8 mouse cellular contexts compared by ENCODE assay signal in the genomic region with DNA sequence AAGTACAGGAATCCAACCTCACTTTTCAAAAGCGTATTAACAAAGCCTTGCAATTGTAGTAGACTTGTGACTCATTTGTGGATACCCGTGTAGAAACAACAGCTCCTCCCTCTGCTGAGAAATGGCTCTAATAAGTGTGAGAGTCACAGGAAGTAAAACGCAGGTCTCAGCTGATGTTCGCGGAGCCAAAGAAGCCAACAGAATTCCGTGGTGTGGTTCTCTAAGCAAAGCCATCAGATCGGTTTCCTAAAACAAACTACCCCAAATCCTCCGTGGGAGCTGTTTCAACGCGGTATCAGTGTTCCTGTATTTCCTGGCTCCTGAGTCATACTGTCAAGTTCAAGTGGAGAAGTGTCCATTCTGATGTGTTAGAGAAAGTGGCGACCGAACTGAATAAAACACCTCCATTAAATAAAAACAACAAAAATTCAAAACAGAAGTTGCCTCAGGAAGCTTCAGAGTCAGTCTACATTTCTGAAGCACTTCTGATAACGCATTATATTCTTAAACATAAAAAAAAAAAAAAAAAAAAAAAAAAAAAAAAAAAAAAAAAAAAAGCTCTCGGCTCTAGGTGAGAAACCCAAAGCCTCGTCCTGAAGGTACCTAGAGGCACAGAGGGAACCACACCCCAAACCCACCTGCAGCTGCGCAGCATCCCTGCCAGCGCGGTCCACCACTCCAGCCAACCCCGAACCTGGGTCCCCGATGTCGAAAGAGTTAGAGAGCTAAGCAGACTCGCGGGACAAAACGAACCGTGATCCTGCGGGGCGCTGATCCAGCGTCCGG. TPM values are rescaled to one million over a fixed set of nuclear protein-coding genes. Genes with fewer than 3 reads are reported as not detected.
DNase-seq lines count a peak whose midpoint lies in the region; ATAC-seq and TF ChIP-seq lines count a peak whose summit lies in the region.

No protein-coding gene starts in this region.

- peak overlapping the region; percentile 84 for H3ac ChIP-seq in C2C12 (ENCODE audit: control insufficient read depth, insufficient read length, low read depth)

- peak overlapping the region; percentile 61 for H3K9ac ChIP-seq in heart, embryonic 14.5 days (ENCODE audit: low read length)
- peak overlapping the region; percentile 80 for H3K9ac ChIP-seq in liver, embryonic 16.5 days (ENCODE audit: low read depth, low read length)

- H3K79me2 ChIP-seq in C2C12 (ENCODE audit: control insufficient read depth, insufficient read depth), result no peaks in the 10 kb centered on the region

- DNase-seq in cerebellum, postnatal 14 days, result peak; percentile 5 to 20
- DNase-seq in cerebellum, adult 9-10 months, result no peak
- DNase-seq in retina, embryonic 14.5 days (ENCODE audit: low spot score), result peak; percentile 30

- no peaks in the 10 kb centered on the region for H3K9me3 ChIP-seq in heart, embryonic 14.5 days (ENCODE audit: control insufficient read depth, low read length)
- H3K9me3 ChIP-seq in liver, embryonic 16.5 days (replicated peaks; ENCODE audit: control insufficient read depth, low read length), result no peaks in the 10 kb centered on the region

- H3K4me3 ChIP-seq in C2C12 (ENCODE audit: insufficient read depth, poor library complexity, severe bottlenecking), result peak overlapping the region; percentile 50
- peak overlapping the region; percentile 56 to 84 for H3K4me3 ChIP-seq in heart, embryonic 14.5 days (ENCODE audit: control insufficient read depth in 1 of 2, insufficient read depth in 1 of 2, low read depth in 1 of 2, low read length in 2 of 2)
- peak overlapping the region; percentile 87 for H3K4me3 ChIP-seq in liver, embryonic 16.5 days (ENCODE audit: low read depth, low read length)

- peak overlapping the region; percentile 67 for H3K4me2 ChIP-seq in heart, embryonic 14.5 days (ENCODE audit: low read length)
- peak overlapping the region; percentile 95 for H3K4me2 ChIP-seq in liver, embryonic 16.5 days (ENCODE audit: low read depth, low read length)

- no peaks in the 10 kb centered on the region for H3K36me3 ChIP-seq in C2C12 (ENCODE audit: control insufficient read depth, insufficient read depth)
- H3K36me3 ChIP-seq in heart, embryonic 14.5 days (ENCODE audit: control insufficient read depth, insufficient read depth, low read length), result no peaks in the 10 kb centered on the region
- no peaks in the 10 kb centered on the region for H3K36me3 ChIP-seq in liver, embryonic 16.5 days (ENCODE audit: control insufficient read depth, insufficient read depth)

- H3K4me1 ChIP-seq in heart, embryonic 14.5 days (ENCODE audit: control insufficient read depth in 2 of 2, insufficient read depth in 2 of 2, low read length in 2 of 2), result no peaks in the 10 kb centered on the region
- peaks cover 23% of the 10 kb centered on the region for H3K4me1 ChIP-seq in liver, embryonic 16.5 days (ENCODE audit: control insufficient read depth, low read depth, low read length)

- peak; percentile 3; the same call in 1 of the 2 replicates for ATAC-seq in common myeloid progenitor, adult 5-6 weeks (replicated peaks; ENCODE audit: low read depth, poor library complexity, severe bottlenecking)
- ATAC-seq in heart, embryonic 14.5 days (ENCODE audit: insufficient number of reproducible peaks, insufficient read depth, low FRiP score, low read depth), result no peak
- ATAC-seq in liver, embryonic 16.5 days (ENCODE audit: low read depth), result peak; percentile 47
- no peak for ATAC-seq in frontal cortex, adult (ENCODE audit: low TSS enrichment)

- no peak for TF ChIP-seq CTCF in C2C12 (IDR thresholded peaks at IDR 0.05; ENCODE audit: control insufficient read depth, insufficient read depth, insufficient read length)

- WGBS in heart, embryonic 14.5 days, result 4% methylated on average over 29 of the region's 29 CpGs
- WGBS in liver, embryonic 16.5 days (ENCODE audit: insufficient replicate concordance), result 2% methylated on average over 29 of the region's 29 CpGs

- no peaks in the 10 kb centered on the region for H3K27me3 ChIP-seq in C2C12 (ENCODE audit: control insufficient read depth, insufficient read depth, insufficient read length)
- no peaks in the 10 kb centered on the region for H3K27me3 ChIP-seq in heart, embryonic 14.5 days (ENCODE audit: control insufficient read depth, insufficient read depth, low read length)
- H3K27me3 ChIP-seq in liver, embryonic 16.5 days (ENCODE audit: control insufficient read depth, insufficient read depth, low read depth, low read length), result no peaks in the 10 kb centered on the region; the same call in 1 of the 2 replicates

- H3K79me3 ChIP-seq in C2C12 (ENCODE audit: low read depth), result no peaks in the 10 kb centered on the region

- H3K27ac ChIP-seq in heart, embryonic 14.5 days (replicated peaks in 1 of 2; ENCODE audit: control insufficient read depth in 1 of 2, insufficient read depth in 1 of 2, low read depth in 2 of 2, low read length in 2 of 2), result no peak overlapping the region
- H3K27ac ChIP-seq in liver, embryonic 16.5 days (ENCODE audit: low read length), result peak overlapping the region; percentile 68

TF ChIP-seq in C2C12, 6 proteins besides CTCF, POLR2A, EP300 and RAD21:
- TF ChIP-seq CEBPB (IDR thresholded peaks at IDR 0.05; ENCODE audit: low read depth) (peak; percentile 3), MAX (IDR thresholded peaks at IDR 0.05) (no peak)

RNA-seq across cellular contexts. Expression of a gene that starts 0.5 kb away (rescaled TPM):
- polyA plus RNA-seq in C2C12 (2012; fragmentation: generic; extraction: Trizol), result 2.5 TPM
- total RNA-seq in common myeloid progenitor, adult 5-6 weeks (2017), result 8.2 and 9.4 TPM in 2 replicates
- 6.6 and 7.6 TPM in 2 replicates for polyA plus RNA-seq in heart, embryonic 14.5 days (2014; fragmentation: Nextera tagmentation; extraction: Ambion mirVana)
- polyA plus RNA-seq in liver, embryonic 16.5 days (2015; fragmentation: Nextera tagmentation; extraction: Ambion mirVana), result 9.3 and 10.8 TPM in 2 replicates

RNA-seq across cellular contexts. Expression of a gene that starts 41.6 kb away (rescaled TPM):
- polyA plus RNA-seq in C2C12 (2012; fragmentation: generic; extraction: Trizol), result 43.7 TPM
- 16.9 and 17.4 TPM in 2 replicates for total RNA-seq in common myeloid progenitor, adult 5-6 weeks (2017)
- 31.6 and 32.8 TPM in 2 replicates for polyA plus RNA-seq in heart, embryonic 14.5 days (2014; fragmentation: Nextera tagmentation; extraction: Ambion mirVana)
- polyA plus RNA-seq in liver, embryonic 16.5 days (2015; fragmentation: Nextera tagmentation; extraction: Ambion mirVana), result 14.5 and 15.7 TPM in 2 replicates

Comparison
In these comparisons a context has a peak if more than half of its experiments do, and no peak if none do; other contexts are left out.
1. ATAC-seq: peak in common myeloid progenitor, adult 5-6 weeks (single experiment) and liver, embryonic 16.5 days (single experiment); none in heart, embryonic 14.5 days (single experiment) and frontal cortex, adult (single experiment).
2. Peak in every context shown above with its lines, with median percentiles within 50 percentile points of each other: H3K4me3 ChIP-seq.